Mouse (Mus musculus) heart, adult 2 months (tissue): ENCODE data around the gene Hist2h4.
"Not testable (repeated sequence)": the region's sequence is repeated elsewhere in the genome, so short reads cannot be mapped to it uniquely, and the experiment has no call there.

Experiments used
- CTCF ChIP-seq: fragments of 200-600 bp; IDR thresholded peaks from 2 replicates; pipeline ENCODE4 v1.8.1; 2022; ENCODE audit warnings: antibody characterized with exemption, mild to moderate bottlenecking, moderate library complexity
- EP300 ChIP-seq: fragments of 200-500 bp; IDR thresholded peaks from 2 replicates; pipeline ENCODE4 v1.6.1; 2011; ENCODE audit warnings: low read depth, low read length, control low read depth; ENCODE audit not compliant: insufficient read depth

DNA sequence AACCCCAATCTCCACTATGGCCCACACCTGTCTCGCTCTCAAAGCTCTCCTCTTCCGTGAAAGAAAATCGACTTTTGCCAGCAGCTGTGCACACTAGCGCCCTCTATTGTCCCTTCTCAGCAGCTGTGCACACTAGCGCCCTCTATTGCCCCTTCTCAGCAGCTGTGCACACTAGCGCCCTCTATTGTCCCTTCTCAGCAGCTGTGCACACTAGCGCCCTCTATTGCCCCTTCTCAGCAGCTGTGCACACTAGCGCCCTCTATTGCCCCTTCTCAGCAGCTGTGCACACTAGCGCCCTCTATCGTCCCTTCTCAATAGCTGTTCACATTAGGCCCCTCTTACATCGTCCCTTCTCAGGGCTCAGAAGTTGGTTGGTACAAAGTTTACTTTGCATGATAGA lies 24.2 kb upstream of the Hist2h4 start:
- not testable (repeated sequence) for TF ChIP-seq EP300
- TF ChIP-seq CTCF = peak; percentile 71
